Mouse (Mus musculus) olfactory bulb, adult 2 months (tissue): ENCODE data around the gene Avpr2.

Experiments used
- CTCF ChIP-seq: fragments of 200-500 bp; IDR thresholded peaks from 2 replicates; pipeline ENCODE4 v1.5.1; 2012; ENCODE audit warnings: low read depth, mild to moderate bottlenecking, low read length, moderate library complexity; ENCODE audit not compliant: insufficient read depth
- POLR2A ChIP-seq: fragments of 200-500 bp; IDR thresholded peaks from 2 replicates; pipeline ENCODE4 v1.6.1; 2012; ENCODE audit warnings: mild to moderate bottlenecking, low read depth, low read length, moderate library complexity; ENCODE audit not compliant: insufficient read depth

- TF ChIP-seq POLR2A (no peak), CTCF (no peak)
Observed at GRCm38 (mm10) chrX:73855087-73855408, 36.9 kb upstream of the Avpr2 start.
